Mouse (Mus musculus): ENCODE data around the gene Nlgn1. TPM values are rescaled to one million over a fixed set of nuclear protein-coding genes. Genes with fewer than 3 reads are reported as not detected.

Gene Nlgn1
- polyA plus RNA-seq, 1 experiment: not detected

GRCm38 (mm10) chr3:26166711-26167110, 165.5 kb downstream of the Nlgn1 start:
- Histone ChIP-seq H3K36me3 (ENCODE audit: control insufficient read depth) (no peaks in the 10 kb centered on the region), H3K9me3 (ENCODE audit: control insufficient read depth, low read length) (no peaks in the 10 kb centered on the region), H3K27me3 (ENCODE audit: control insufficient read depth) (no peaks in the 10 kb centered on the region), H3K4me1 (ENCODE audit: control insufficient read depth) (no peaks in the 10 kb centered on the region), H3K4me3 (replicated peaks) (no peak overlapping the region)
- TF ChIP-seq TAL1 (IDR thresholded peaks at IDR 0.05; ENCODE audit: low read length) (no peak), GATA1 (IDR thresholded peaks at IDR 0.05; ENCODE audit: low read length) (no peak)

- H3K4me3 ChIP-seq (replicated peaks): no peak overlapping the region
Observed at GRCm38 (mm10) chr3:26153782-26154181, 178.5 kb downstream of the Nlgn1 start.

GRCm38 (mm10) chr3:26153036-26153741, 179.1 kb downstream of the Nlgn1 start:
- peaks cover 16% of the 10 kb centered on the region for H3K27me3 ChIP-seq (ENCODE audit: control insufficient read depth)
- no peak overlapping the region for H3K4me3 ChIP-seq (replicated peaks)
- H3K36me3 ChIP-seq (ENCODE audit: control insufficient read depth): no peaks in the 10 kb centered on the region
- no peaks in the 10 kb centered on the region for H3K9me3 ChIP-seq (ENCODE audit: control insufficient read depth, low read length)
- TF ChIP-seq GATA1 (IDR thresholded peaks at IDR 0.05; ENCODE audit: low read length) (no peak), TAL1 (IDR thresholded peaks at IDR 0.05; ENCODE audit: low read length) (no peak)
- H3K4me1 ChIP-seq (ENCODE audit: control insufficient read depth): no peaks in the 10 kb centered on the region

More at GRCm38 (mm10) chr3:26153782-26154181, 178.5 kb downstream of the Nlgn1 start:
- Histone ChIP-seq H3K9me3 (ENCODE audit: control insufficient read depth, low read length) (no peaks in the 10 kb centered on the region), H3K4me1 (ENCODE audit: control insufficient read depth) (no peaks in the 10 kb centered on the region), H3K27me3 (ENCODE audit: control insufficient read depth) (peaks cover 16% of the 10 kb centered on the region), H3K36me3 (ENCODE audit: control insufficient read depth) (no peaks in the 10 kb centered on the region)
- TF ChIP-seq GATA1 (IDR thresholded peaks at IDR 0.05; ENCODE audit: low read length) (no peak), TAL1 (IDR thresholded peaks at IDR 0.05; ENCODE audit: low read length) (no peak)

- TF ChIP-seq TAL1 (IDR thresholded peaks at IDR 0.05; ENCODE audit: low read length) (no peak), GATA1 (IDR thresholded peaks at IDR 0.05; ENCODE audit: low read length) (no peak)
- Histone ChIP-seq H3K36me3 (ENCODE audit: control insufficient read depth) (no peaks in the 10 kb centered on the region), H3K27me3 (ENCODE audit: control insufficient read depth) (peaks cover 16% of the 10 kb centered on the region), H3K9me3 (ENCODE audit: control insufficient read depth, low read length) (no peaks in the 10 kb centered on the region), H3K4me3 (replicated peaks) (no peak overlapping the region), H3K4me1 (ENCODE audit: control insufficient read depth) (no peaks in the 10 kb centered on the region)
Observed at GRCm38 (mm10) chr3:26152510-26153035, 179.7 kb downstream of the Nlgn1 start.

GRCm38 (mm10) chr3:26151351-26152020, 180.8 kb downstream of the Nlgn1 start:
- no peaks in the 10 kb centered on the region for H3K4me1 ChIP-seq (ENCODE audit: control insufficient read depth)
- H3K27me3 ChIP-seq (ENCODE audit: control insufficient read depth): peaks cover 16% of the 10 kb centered on the region
- no peaks in the 10 kb centered on the region for H3K9me3 ChIP-seq (ENCODE audit: control insufficient read depth, low read length)
- H3K4me3 ChIP-seq (replicated peaks): no peak overlapping the region
- TF ChIP-seq TAL1 (IDR thresholded peaks at IDR 0.05; ENCODE audit: low read length) (no peak), GATA1 (IDR thresholded peaks at IDR 0.05; ENCODE audit: low read length) (no peak)
- H3K36me3 ChIP-seq (ENCODE audit: control insufficient read depth): no peaks in the 10 kb centered on the region

- TF ChIP-seq TAL1 (IDR thresholded peaks at IDR 0.05; ENCODE audit: low read length) (no peak), GATA1 (IDR thresholded peaks at IDR 0.05; ENCODE audit: low read length) (no peak)
- Histone ChIP-seq H3K4me1 (ENCODE audit: control insufficient read depth) (no peaks in the 10 kb centered on the region), H3K36me3 (ENCODE audit: control insufficient read depth) (no peaks in the 10 kb centered on the region), H3K27me3 (ENCODE audit: control insufficient read depth) (no peaks in the 10 kb centered on the region), H3K9me3 (ENCODE audit: control insufficient read depth, low read length) (no peaks in the 10 kb centered on the region), H3K4me3 (replicated peaks) (no peak overlapping the region)
Observed at GRCm38 (mm10) chr3:26146174-26146573, 186.1 kb downstream of the Nlgn1 start.

- Histone ChIP-seq H3K9me3 (ENCODE audit: control insufficient read depth, low read length) (no peaks in the 10 kb centered on the region), H3K36me3 (ENCODE audit: control insufficient read depth) (no peaks in the 10 kb centered on the region), H3K27me3 (ENCODE audit: control insufficient read depth) (no peaks in the 10 kb centered on the region), H3K4me1 (ENCODE audit: control insufficient read depth) (no peaks in the 10 kb centered on the region), H3K4me3 (replicated peaks) (no peak overlapping the region)
- TF ChIP-seq TAL1 (IDR thresholded peaks at IDR 0.05; ENCODE audit: low read length) (no peak), GATA1 (IDR thresholded peaks at IDR 0.05; ENCODE audit: low read length) (no peak)
Observed at GRCm38 (mm10) chr3:26145441-26145840, 186.8 kb downstream of the Nlgn1 start.

GRCm38 (mm10) chr3:26141590-26141989, 190.7 kb downstream of the Nlgn1 start:
- no peak overlapping the region for H3K4me3 ChIP-seq (replicated peaks)
- no peaks in the 10 kb centered on the region for H3K9me3 ChIP-seq (ENCODE audit: control insufficient read depth, low read length)
- no peaks in the 10 kb centered on the region for H3K4me1 ChIP-seq (ENCODE audit: control insufficient read depth)
- H3K27me3 ChIP-seq (ENCODE audit: control insufficient read depth): no peaks in the 10 kb centered on the region
- H3K36me3 ChIP-seq (ENCODE audit: control insufficient read depth): no peaks in the 10 kb centered on the region
- TF ChIP-seq GATA1 (IDR thresholded peaks at IDR 0.05; ENCODE audit: low read length) (no peak), TAL1 (IDR thresholded peaks at IDR 0.05; ENCODE audit: low read length) (no peak)
